Mouse (Mus musculus): ENCODE data around the gene Gtpbp4. TPM values are rescaled to one million over a fixed set of nuclear protein-coding genes. Genes with fewer than 3 reads are reported as not detected.
"Not testable (repeated sequence)": the region's sequence is repeated elsewhere in the genome, so short reads cannot be mapped to it uniquely, and the experiment has no call there.

The Gtpbp4 gene
- total RNA-seq, 2 experiments from 2014 or later, result 39.8 to 45.0 TPM

DNA sequence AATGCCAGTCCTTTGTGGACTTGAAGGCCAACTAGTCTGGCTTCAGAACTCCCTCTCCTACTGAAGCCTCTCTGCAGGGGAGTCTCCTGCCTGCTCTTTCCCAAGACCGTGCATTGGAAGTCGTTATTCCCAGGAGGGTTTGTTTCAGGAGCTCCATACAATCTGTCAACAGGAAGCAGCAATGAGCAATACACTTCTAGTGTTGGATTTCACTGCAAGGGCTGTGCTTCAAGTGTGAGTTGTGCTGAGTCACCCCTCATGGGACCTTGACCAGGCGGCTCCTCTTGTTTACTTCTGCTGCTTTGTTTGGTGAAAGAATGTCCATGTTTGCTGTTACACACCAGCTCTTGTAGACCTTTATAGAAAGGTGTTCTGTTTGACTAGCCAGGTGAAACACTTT, 18.5 kb upstream of the Gtpbp4 start:
- no peak for DNase-seq (ENCODE audit: low spot score in 2 of 2)
- H3K4me3 ChIP-seq, result no peak overlapping the region
- TF ChIP-seq CTCF (conservative IDR thresholded peaks at IDR 0.05), result no peak
- H3K27ac ChIP-seq, result no peak overlapping the region

- Histone ChIP-seq H3K27ac (no peak overlapping the region), H3K4me3 (no peak overlapping the region)
- no peak for DNase-seq (ENCODE audit: low spot score in 2 of 2)
- TF ChIP-seq CTCF (conservative IDR thresholded peaks at IDR 0.05), result no peak
Measured at GRCm38 (mm10) chr13:9013483-9013882, 17.6 kb upstream of the Gtpbp4 start.

DNA sequence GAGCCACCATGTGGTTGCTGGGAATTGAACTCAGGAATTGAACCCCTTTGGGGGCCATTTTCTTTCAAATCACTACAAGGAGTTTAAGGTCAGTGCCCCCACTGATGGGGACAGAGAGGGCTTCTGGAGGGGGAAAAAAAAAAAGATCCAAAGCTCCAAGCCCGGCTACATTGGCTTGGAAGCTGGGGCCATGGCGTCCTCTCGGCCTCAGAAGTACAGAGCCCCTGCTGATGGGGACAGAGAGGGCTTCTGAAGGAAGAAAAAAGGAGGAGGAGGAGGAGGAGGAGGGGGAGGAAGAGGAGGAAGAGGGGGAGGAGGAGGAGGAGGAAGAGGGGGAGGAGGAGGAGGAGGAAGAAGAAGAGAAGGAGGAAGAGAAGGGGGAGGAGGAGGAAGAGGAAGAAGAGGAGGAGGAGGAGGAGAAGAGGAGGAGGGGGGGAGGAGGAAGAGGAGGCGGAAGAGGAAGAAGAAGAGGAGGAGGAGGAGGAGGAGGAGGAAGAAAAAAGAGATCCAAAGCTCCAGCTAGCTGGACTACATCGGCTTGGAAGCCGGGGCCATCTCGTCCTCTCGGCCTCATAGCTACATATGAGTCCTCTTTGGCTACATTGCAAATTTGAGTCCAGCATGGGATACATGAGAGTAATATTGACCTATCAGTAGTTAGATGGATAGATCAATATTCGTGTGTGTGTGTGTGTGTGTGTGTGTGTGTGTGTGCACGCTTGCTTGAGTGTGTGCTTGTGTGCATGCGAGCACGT, 15.9 kb upstream of the Gtpbp4 start:
- peak; percentile 11 to 67 for DNase-seq (ENCODE audit: low spot score in 2 of 2)
- TF ChIP-seq CTCF (conservative IDR thresholded peaks at IDR 0.05), result no peak
- H3K27ac ChIP-seq, result no peak overlapping the region
- H3K4me3 ChIP-seq, result no peak overlapping the region

- H3K4me3 ChIP-seq, result no peak overlapping the region
- no peak for DNase-seq (ENCODE audit: low spot score in 2 of 2)
- no peak overlapping the region for H3K27ac ChIP-seq
- no peak for TF ChIP-seq CTCF (conservative IDR thresholded peaks at IDR 0.05)
Measured at GRCm38 (mm10) chr13:9003306-9003705, 7.4 kb upstream of the Gtpbp4 start.

DNA sequence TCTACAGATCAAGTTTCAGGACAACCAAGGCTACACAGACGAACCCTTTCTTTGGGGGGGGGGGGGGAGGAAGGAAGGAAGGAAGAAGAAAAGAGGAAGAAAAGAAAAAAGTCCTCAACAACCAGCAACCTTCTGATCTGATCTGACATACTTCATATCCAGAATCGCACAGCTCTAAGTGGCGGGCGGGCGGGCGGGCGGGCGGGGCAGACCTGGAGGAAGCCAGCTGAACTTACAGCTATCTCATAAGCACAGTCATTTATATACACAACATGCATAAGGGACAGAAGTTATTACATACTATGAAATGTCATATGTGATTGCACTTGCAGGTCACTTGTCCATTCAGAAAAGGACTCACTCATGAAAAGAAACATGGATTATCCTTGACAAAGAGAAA, 3.6 kb upstream of the Gtpbp4 start:
- no peak for DNase-seq (ENCODE audit: low spot score in 2 of 2)
- Histone ChIP-seq H3K27ac (no peak overlapping the region), H3K4me3 (no peak overlapping the region)
- no peak for TF ChIP-seq CTCF (conservative IDR thresholded peaks at IDR 0.05)

DNA sequence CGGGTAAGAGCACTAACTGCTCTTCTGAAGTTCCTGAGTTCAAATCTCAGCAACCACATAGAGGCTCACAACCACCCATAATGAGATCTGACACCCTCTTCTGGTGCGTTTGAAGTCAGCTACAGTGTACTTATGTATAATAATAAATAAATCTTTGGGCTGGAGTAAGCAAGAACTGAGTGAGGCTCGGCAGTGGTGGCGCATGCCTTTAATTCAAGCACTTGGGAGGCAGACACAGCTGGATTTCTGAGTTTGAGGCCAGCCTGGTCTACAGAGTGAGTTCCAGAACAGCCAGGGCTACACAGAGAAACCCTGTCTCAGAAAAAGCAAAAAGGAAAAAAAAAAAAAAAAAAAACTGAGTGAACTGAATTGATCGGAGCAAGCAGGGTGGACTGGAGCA, 1.3 kb upstream of the Gtpbp4 start:
- not testable (repeated sequence) for DNase-seq (ENCODE audit: low spot score in 2 of 2); H3K27ac ChIP-seq

DNA sequence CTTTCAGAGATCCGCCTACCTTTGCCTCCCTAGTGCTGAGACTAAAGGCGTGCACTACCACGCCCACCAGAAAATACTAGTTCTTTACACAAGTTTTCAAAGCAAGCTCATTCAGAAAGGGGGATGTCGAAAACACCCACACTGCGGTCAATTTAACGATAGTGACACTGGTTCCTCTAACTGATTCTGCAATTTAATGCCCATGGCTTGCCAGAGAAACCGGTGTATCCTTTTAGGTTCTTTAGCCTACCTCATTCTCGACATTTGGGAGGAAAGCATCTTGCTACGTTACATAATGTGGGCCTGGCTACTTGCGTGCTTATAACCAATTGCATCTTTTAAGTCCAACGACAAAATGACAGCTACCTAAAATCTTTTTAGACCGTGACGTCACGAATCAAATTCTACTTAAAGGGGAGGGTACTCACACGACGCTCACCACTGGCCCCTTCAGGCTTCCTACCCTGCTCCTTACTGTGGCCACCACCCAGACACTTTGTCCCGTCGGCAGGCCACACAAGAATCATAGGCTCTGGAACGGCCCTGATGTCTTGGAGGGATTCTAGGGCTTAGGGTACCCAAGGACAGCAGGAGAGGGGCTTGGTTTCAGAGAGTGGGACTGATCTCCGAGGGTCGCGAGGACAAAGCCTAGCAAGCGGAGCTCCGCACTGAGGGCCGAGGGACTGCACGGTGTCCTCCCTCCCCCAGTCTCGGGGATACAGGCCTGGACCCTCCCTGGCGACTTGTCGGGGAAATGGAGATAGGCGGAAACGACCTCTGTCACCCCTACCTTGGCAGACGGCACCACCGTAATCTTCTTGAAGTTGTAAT, 509 bp downstream of the Gtpbp4 start:
- TF ChIP-seq CTCF (conservative IDR thresholded peaks at IDR 0.05), result no peak
- DNase-seq (ENCODE audit: low spot score in 2 of 2), result peak in 1 of 2 experiments; percentile 3
- Histone ChIP-seq H3K27ac (peak overlapping the region; percentile 97), H3K4me3 (peak overlapping the region; percentile 90)

More for the DNA sequence above, 1.3 kb upstream of the Gtpbp4 start:
- not testable (repeated sequence) for H3K4me3 ChIP-seq

DNA sequence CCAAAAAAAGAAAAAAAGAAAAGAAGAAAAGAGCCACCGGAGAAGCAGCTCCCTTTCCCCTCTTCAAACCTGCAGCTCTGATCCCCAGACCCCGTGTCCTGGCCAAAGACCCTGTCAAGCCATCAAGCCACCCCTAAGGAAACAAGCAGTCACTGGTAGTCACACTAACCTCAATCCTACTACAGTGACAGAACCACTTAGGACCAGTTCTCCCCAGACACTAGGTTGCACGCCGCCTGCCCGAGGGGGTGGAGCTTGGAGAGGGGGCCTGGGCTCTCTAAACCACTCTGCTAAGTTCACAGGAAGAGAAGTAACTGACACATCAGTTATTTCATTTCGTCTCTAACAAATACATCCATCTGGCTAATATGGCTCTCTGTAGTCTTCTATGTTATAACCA, 3.7 kb downstream of the Gtpbp4 start:
- H3K27ac ChIP-seq, result no peak overlapping the region
- no peak for DNase-seq (ENCODE audit: low spot score in 2 of 2)
- no peak overlapping the region for H3K4me3 ChIP-seq
- TF ChIP-seq CTCF (conservative IDR thresholded peaks at IDR 0.05), result no peak

GRCm38 (mm10) chr13:8972972-8973371, 22.9 kb downstream of the Gtpbp4 start:
- no peak for TF ChIP-seq CTCF (conservative IDR thresholded peaks at IDR 0.05)
- no peak overlapping the region for H3K4me3 ChIP-seq
- H3K27ac ChIP-seq, result no peak overlapping the region
- no peak for DNase-seq (ENCODE audit: low spot score in 2 of 2)

- no peak for DNase-seq (ENCODE audit: low spot score in 2 of 2)
- no peak overlapping the region for H3K4me3 ChIP-seq
- peak; percentile 57 for TF ChIP-seq CTCF (conservative IDR thresholded peaks at IDR 0.05)
- H3K27ac ChIP-seq, result no peak overlapping the region
Measured at GRCm38 (mm10) chr13:8972369-8972768, 23.5 kb downstream of the Gtpbp4 start.

DNA sequence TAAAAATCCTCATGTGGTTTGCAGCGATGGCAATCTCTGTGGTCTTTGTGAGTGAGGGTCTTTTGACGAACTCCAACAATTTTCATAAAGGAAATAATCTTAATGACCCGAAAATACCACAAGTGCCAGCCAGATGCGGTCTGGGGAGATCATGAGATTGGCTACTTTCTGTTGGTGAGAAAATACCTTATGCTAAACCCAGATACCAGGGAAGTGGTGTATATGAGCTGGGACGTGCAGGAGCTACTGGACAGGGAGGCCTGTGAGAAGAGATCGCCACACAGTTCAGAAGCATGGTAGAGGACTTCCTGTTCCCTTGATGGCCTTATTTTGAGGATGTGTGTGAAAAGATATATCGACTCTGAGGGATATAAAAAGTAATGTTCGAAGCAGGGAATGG, 28.1 kb downstream of the Gtpbp4 start:
- Histone ChIP-seq H3K4me3 (no peak overlapping the region), H3K27ac (no peak overlapping the region)
- no peak for TF ChIP-seq CTCF (conservative IDR thresholded peaks at IDR 0.05)
- no peak for DNase-seq (ENCODE audit: low spot score in 2 of 2)

DNA sequence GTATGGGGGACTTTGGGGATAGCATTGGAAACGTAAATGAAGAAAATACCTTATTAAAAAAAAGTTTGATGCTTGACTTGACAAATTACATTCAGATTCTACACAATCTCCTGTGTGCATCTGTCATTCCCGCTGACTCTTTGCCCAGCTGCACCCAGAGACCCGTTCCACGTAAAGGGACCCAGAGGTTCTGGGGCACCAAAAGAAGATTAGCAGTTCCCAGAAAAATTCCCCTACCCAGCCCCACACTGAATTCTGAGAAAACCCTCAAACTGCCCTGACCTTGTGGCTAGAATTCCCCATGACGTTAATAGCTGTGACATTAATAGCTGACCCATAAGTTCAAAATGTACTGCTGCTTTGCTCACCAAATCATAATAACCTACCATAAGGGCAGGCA, 30.7 kb downstream of the Gtpbp4 start:
- no peak for TF ChIP-seq CTCF (conservative IDR thresholded peaks at IDR 0.05)
- H3K27ac ChIP-seq, result no peak overlapping the region
- no peak for DNase-seq (ENCODE audit: low spot score in 2 of 2)

DNA sequence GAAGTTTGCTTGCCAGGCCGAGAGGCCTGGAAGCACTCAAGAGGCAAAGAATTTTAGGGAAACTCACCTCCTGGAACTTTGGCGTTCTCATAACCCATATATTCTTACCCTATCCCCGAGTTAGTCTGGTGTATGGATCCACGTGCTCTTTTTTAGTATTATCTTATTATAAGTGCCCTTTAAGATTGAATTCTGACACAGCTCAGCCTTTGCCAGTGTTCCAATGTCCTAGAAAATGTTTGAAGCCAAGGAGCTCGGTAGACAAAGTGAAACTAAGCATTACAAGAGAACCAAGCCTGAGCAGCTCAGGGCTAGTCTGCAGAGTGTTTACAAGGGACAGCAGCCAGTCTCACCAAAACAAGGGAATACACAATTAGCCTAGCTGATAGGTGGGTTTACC, 33.6 kb downstream of the Gtpbp4 start:
- H3K27ac ChIP-seq, result peak overlapping the region; percentile 80
- not testable (repeated sequence) for DNase-seq (ENCODE audit: low spot score in 2 of 2); H3K4me3 ChIP-seq

More for the DNA sequence above, 30.7 kb downstream of the Gtpbp4 start:
- no peak overlapping the region for H3K4me3 ChIP-seq

DNA sequence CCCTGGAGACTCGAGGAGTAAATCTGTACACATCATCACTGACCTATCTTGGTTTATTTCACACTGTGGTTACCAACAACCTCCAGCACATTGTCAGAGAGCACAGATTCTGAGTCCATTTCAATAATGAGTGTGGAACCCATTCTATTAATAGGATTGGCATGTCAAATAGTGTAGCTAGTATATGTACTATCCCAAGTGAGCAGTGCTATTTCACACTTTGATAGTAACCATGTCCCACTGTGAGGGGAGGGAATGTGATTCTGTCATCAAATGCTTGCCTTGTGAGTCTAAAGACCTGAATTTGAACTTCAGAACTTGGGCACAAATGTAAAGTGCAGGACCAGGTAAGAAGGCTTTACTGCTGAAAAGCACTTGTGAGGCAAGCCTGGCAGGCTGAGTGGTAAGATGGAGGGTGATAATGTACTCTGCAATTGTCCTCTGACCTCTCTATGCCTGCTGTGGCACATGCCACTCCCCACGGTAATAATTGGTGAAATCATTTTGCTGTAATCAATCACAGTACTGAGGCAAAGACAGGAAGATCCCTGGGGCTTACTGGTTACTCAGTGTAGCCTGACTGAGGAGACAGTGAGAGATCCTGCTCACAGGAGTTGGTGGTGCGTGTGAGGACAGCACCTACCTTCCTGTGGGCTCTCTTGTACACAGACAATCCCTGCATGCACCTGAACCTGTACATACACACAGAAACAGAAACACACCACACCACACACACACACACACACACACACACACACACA, 34.6 kb downstream of the Gtpbp4 start:
- not testable (repeated sequence) for H3K27ac ChIP-seq; DNase-seq (ENCODE audit: low spot score in 2 of 2); H3K4me3 ChIP-seq

DNA sequence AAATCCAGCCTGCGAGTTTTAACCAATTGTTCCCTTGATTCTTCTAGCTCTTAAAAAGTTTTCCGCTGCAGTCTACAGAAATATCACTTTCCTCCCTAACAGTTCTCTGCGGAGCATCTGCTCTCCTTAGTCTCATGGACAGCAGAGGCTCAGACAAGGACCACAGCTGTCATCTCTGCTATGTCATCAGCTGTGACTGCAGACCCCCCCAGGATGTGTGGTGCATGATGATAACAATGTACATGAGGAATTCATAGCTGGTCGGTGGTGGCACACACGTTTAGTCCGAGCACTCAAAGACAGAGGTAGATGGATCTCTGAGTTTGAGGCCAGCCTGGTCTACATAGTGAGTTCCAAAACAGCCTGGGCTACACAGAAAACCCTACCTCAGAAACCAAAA, 36.3 kb downstream of the Gtpbp4 start:
- not testable (repeated sequence) for H3K4me3 ChIP-seq; H3K27ac ChIP-seq; DNase-seq (ENCODE audit: low spot score in 2 of 2)

- DNase-seq (ENCODE audit: low spot score in 2 of 2); H3K4me3 ChIP-seq; H3K27ac ChIP-seq: not testable (repeated sequence)
Measured at GRCm38 (mm10) chr13:8959058-8959457, 36.8 kb downstream of the Gtpbp4 start.

GRCm38 (mm10) chr13:8956873-8957272, 39.0 kb downstream of the Gtpbp4 start:
- H3K27ac ChIP-seq; DNase-seq (ENCODE audit: low spot score in 2 of 2); H3K4me3 ChIP-seq: not testable (repeated sequence)

- not testable (repeated sequence) for DNase-seq (ENCODE audit: low spot score in 2 of 2); H3K27ac ChIP-seq; H3K4me3 ChIP-seq
Measured at GRCm38 (mm10) chr13:8955127-8955526, 40.8 kb downstream of the Gtpbp4 start.

All from layer of hippocampus, adult 2 months (tissue).